Mouse (Mus musculus) bone marrow macrophage, adult 2 months (primary cell): ENCODE data around the gene Olfr288.

Experiments
- CTCF ChIP-seq: IDR thresholded peaks from 2 replicates; pipeline ENCODE4 v1.5.1; 2012; ENCODE audit warnings: low read depth, mild to moderate bottlenecking, low read length, moderate library complexity
- POLR2A ChIP-seq: IDR thresholded peaks from 2 replicates; pipeline ENCODE4 v1.6.1; 2012; ENCODE audit warnings: mild to moderate bottlenecking, low read depth, low read length, borderline replicate concordance

DNA sequence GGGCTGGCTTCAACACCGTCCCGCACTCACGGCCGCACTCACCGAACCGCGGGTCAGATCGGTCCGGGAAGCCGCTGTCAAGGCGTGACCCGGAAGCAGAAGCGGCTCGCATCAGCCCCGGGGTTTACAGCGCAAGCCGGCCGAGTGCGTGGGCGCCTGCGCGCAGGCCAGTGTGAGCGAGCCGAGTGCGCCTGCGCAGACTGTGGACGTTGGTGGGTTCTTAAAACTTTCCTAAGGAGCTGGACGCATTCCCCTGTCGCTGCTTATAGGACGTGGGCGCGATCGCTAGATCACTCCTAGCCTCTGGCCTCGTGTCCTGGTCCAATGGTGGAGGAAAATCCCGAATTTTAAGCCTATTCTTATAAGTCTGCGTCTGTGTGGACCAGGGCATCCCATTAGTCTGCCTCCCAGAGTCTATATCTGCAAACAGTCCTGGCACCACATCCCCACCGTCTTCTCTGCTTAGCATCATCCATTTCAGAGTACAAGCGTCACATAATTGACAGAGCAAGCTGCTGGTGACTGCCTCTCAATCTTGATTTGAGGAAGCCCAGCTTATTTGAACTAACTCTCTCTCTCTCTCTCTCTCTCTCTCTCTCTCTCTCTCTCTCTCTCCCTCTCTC is 49.7 kb downstream of the Olfr288 start:
- TF ChIP-seq CTCF (no peak), POLR2A (no peak)
